Mouse (Mus musculus) spleen, adult 2 months (tissue): ENCODE results near the gene Foxe3.

ENCODE experiments used
- CTCF ChIP-seq: fragments of 200-500 bp; IDR thresholded peaks from 2 replicates; pipeline ENCODE4 v1.5.1; 2011; ENCODE audit warnings: mild to moderate bottlenecking, inconsistent platforms; ENCODE audit not compliant: insufficient read depth, insufficient read length, insufficient replicate concordance; ENCODE audit errors: extremely low read depth
- POLR2A ChIP-seq: fragments of 200-500 bp; IDR thresholded peaks from 2 replicates; pipeline ENCODE4 v1.6.1; 2011; ENCODE audit warnings: low read depth, low read length, inconsistent platforms

- TF ChIP-seq CTCF = no peak
- no peak for TF ChIP-seq POLR2A
These were observed 20.3 kb downstream of the Foxe3 start for GRCm38 (mm10) chr4:114905501-114905900.
